Mouse (Mus musculus): ENCODE results near the gene Sntb2. TPM values are rescaled to one million over a fixed set of nuclear protein-coding genes. Genes with fewer than 3 reads are reported as not detected.

The Sntb2 gene
- polyA plus RNA-seq, 1 experiment from 2014 or later, result 9.9 TPM

- WGBS, result 84% methylated on average over 6 of the region's 6 CpGs
- peaks cover 3% of the 10 kb centered on the region; the same call in 1 of the 2 replicates for H3K36me3 ChIP-seq (ENCODE audit: control insufficient read depth, insufficient read depth, low read length)
These were observed 109.9 kb downstream of the Sntb2 start for GRCm38 (mm10) chr8:107045478-107045877.

GRCm38 (mm10) chr8:107046976-107047375 lies 111.4 kb downstream of the Sntb2 start:
- H3K9ac ChIP-seq (ENCODE audit: low read depth, low read length), result no peak overlapping the region
- H3K4me2 ChIP-seq (replicated peaks; ENCODE audit: low read depth, low read length), result no peak overlapping the region
- peaks cover 2% of the 10 kb centered on the region; the same call in 1 of the 2 replicates for H3K36me3 ChIP-seq (ENCODE audit: control insufficient read depth, insufficient read depth, low read length)
- 93% methylated on average over 5 of the region's 5 CpGs for WGBS
- H3K9me3 ChIP-seq (ENCODE audit: control insufficient read depth, low read length), result no peaks in the 10 kb centered on the region
- no peak for DNase-seq (ENCODE audit: low spot score)
- H3K27ac ChIP-seq (ENCODE audit: low read depth, low read length), result no peak overlapping the region
- no peak for ATAC-seq (ENCODE audit: low FRiP score)
- no peaks in the 10 kb centered on the region for H3K27me3 ChIP-seq (ENCODE audit: control insufficient read depth, insufficient read depth, low read length)
- no peak overlapping the region for H3K4me3 ChIP-seq (ENCODE audit: low read depth, low read length)
- H3K4me1 ChIP-seq (replicated peaks; ENCODE audit: control insufficient read depth, insufficient read depth, low read length), result no peaks in the 10 kb centered on the region

More at GRCm38 (mm10) chr8:107045478-107045877, 109.9 kb downstream of the Sntb2 start:
- Histone ChIP-seq H3K4me3 (ENCODE audit: low read depth, low read length) (no peak overlapping the region), H3K9me3 (ENCODE audit: control insufficient read depth, low read length) (no peaks in the 10 kb centered on the region), H3K27me3 (ENCODE audit: control insufficient read depth, insufficient read depth, low read length) (no peaks in the 10 kb centered on the region), H3K9ac (ENCODE audit: low read depth, low read length) (no peak overlapping the region), H3K4me1 (replicated peaks; ENCODE audit: control insufficient read depth, insufficient read depth, low read length) (no peaks in the 10 kb centered on the region), H3K27ac (ENCODE audit: low read depth, low read length) (no peak overlapping the region), H3K4me2 (replicated peaks; ENCODE audit: low read depth, low read length) (no peak overlapping the region)
- no peak for ATAC-seq (ENCODE audit: low FRiP score)
- no peak for DNase-seq (ENCODE audit: low spot score)

- Histone ChIP-seq H3K4me3 (ENCODE audit: low read depth, low read length) (peak within 1 kb of the TSS; percentile 71), H3K4me1 (replicated peaks; ENCODE audit: control insufficient read depth, insufficient read depth, low read length) (no peaks in the 10 kb centered on the region), H3K27me3 (ENCODE audit: control insufficient read depth, insufficient read depth, low read length) (no peaks in the 10 kb centered on the region), H3K9ac (ENCODE audit: low read depth, low read length) (peak within 1 kb of the TSS; percentile 76), H3K4me2 (replicated peaks; ENCODE audit: low read depth, low read length) (peak within 1 kb of the TSS; percentile 81), H3K27ac (ENCODE audit: low read depth, low read length) (peak within 1 kb of the TSS; percentile 86), H3K9me3 (ENCODE audit: control insufficient read depth, low read length) (no peaks in the 10 kb centered on the region), H3K36me3 (ENCODE audit: control insufficient read depth, insufficient read depth, low read length) (peaks cover 11% of the 10 kb centered on the region; the same call in 1 of the 2 replicates)
- WGBS, result 3% methylated on average over 79 of the region's 87 CpGs
- peak; percentile 88 for ATAC-seq (ENCODE audit: low FRiP score)
- DNase-seq (ENCODE audit: low spot score), result peak; percentile 81
These were observed 112.8 kb downstream of the Sntb2 start, which contains the start of gene Pdf for GRCm38 (mm10) chr8:107048061-107048941. Gene Pdf, minus strand, starts transcription at chr8:107048614.

- Histone ChIP-seq H3K36me3 (ENCODE audit: control insufficient read depth, insufficient read depth, low read length) (peaks cover 11% of the 10 kb centered on the region; the same call in 1 of the 2 replicates), H3K4me2 (replicated peaks; ENCODE audit: low read depth, low read length) (no peak overlapping the region), H3K27ac (ENCODE audit: low read depth, low read length) (no peak overlapping the region), H3K4me1 (replicated peaks; ENCODE audit: control insufficient read depth, insufficient read depth, low read length) (no peaks in the 10 kb centered on the region), H3K9me3 (ENCODE audit: control insufficient read depth, low read length) (no peaks in the 10 kb centered on the region), H3K9ac (ENCODE audit: low read depth, low read length) (no peak overlapping the region), H3K27me3 (ENCODE audit: control insufficient read depth, insufficient read depth, low read length) (no peaks in the 10 kb centered on the region), H3K4me3 (ENCODE audit: low read depth, low read length) (no peak overlapping the region; the same call in 1 of the 2 replicates)
- WGBS, result 98% methylated on average over 4 of the region's 4 CpGs
- no peak for DNase-seq (ENCODE audit: low spot score)
- ATAC-seq (ENCODE audit: low FRiP score), result no peak
These were observed 113.9 kb downstream of the Sntb2 start for GRCm38 (mm10) chr8:107049480-107049879.

- no peak for DNase-seq (ENCODE audit: low spot score)
- H3K27me3 ChIP-seq (ENCODE audit: control insufficient read depth, insufficient read depth, low read length), result no peaks in the 10 kb centered on the region
- ATAC-seq (ENCODE audit: low FRiP score), result no peak
- 0 out of 2 replicates have a peak, but pooled peaks cover 3% of the 10 kb centered on the region for H3K4me1 ChIP-seq (replicated peaks; ENCODE audit: control insufficient read depth, insufficient read depth, low read length)
- H3K36me3 ChIP-seq (ENCODE audit: control insufficient read depth, insufficient read depth, low read length), result peaks cover 11% of the 10 kb centered on the region; the same call in 1 of the 2 replicates
- no peaks in the 10 kb centered on the region for H3K9me3 ChIP-seq (ENCODE audit: control insufficient read depth, low read length)
- no peak overlapping the region for H3K27ac ChIP-seq (ENCODE audit: low read depth, low read length)
- no peak overlapping the region for H3K9ac ChIP-seq (ENCODE audit: low read depth, low read length)
- H3K4me2 ChIP-seq (replicated peaks; ENCODE audit: low read depth, low read length), result no peak overlapping the region
- H3K4me3 ChIP-seq (ENCODE audit: low read depth, low read length), result no peak overlapping the region
- WGBS, result 93% methylated on average over 8 of the region's 8 CpGs
These were observed 116.5 kb downstream of the Sntb2 start for GRCm38 (mm10) chr8:107052046-107052445.

- peak; percentile 95 for ATAC-seq (ENCODE audit: low FRiP score)
- peak within 1 kb of the TSS; percentile 92 for H3K4me2 ChIP-seq (replicated peaks; ENCODE audit: low read depth, low read length)
- peak within 1 kb of the TSS; percentile 88 for H3K9ac ChIP-seq (ENCODE audit: low read depth, low read length)
- WGBS, result under 1% methylated on average over 85 of the region's 88 CpGs
- no peaks in the 10 kb centered on the region for H3K27me3 ChIP-seq (ENCODE audit: control insufficient read depth, insufficient read depth, low read length)
- H3K4me3 ChIP-seq (ENCODE audit: low read depth, low read length), result peak within 1 kb of the TSS; percentile 98
- DNase-seq (ENCODE audit: low spot score), result peak; percentile 97
- H3K27ac ChIP-seq (ENCODE audit: low read depth, low read length), result peak within 1 kb of the TSS; percentile 51; the same call in 1 of the 2 replicates
- H3K36me3 ChIP-seq (ENCODE audit: control insufficient read depth, insufficient read depth, low read length), result peaks cover 11% of the 10 kb centered on the region; the same call in 1 of the 2 replicates
- H3K9me3 ChIP-seq (ENCODE audit: control insufficient read depth, low read length), result no peaks in the 10 kb centered on the region
- H3K4me1 ChIP-seq (replicated peaks; ENCODE audit: control insufficient read depth, insufficient read depth, low read length), result 0 out of 2 replicates have a peak, but pooled peaks cover 3% of the 10 kb centered on the region
These were observed 120.8 kb downstream of the Sntb2 start, which contains the start of the genes Cog8 and Nip7 for GRCm38 (mm10) chr8:107056076-107056972. Gene Cog8, minus strand, starts transcription at chr8:107056689. Gene Nip7, plus strand, starts transcription at chr8:107056877.

- ATAC-seq (ENCODE audit: low FRiP score) (peak; percentile 80), DNase-seq (ENCODE audit: low spot score) (no peak)
- H3K9me3 ChIP-seq (ENCODE audit: control insufficient read depth, low read length), result no peaks in the 10 kb centered on the region
- H3K4me3 ChIP-seq (ENCODE audit: low read depth, low read length), result peak overlapping the region; percentile 98
- peak overlapping the region; percentile 80 for H3K9ac ChIP-seq (ENCODE audit: low read depth, low read length)
- 1% methylated on average over 33 of the region's 33 CpGs for WGBS
- H3K4me1 ChIP-seq (replicated peaks; ENCODE audit: control insufficient read depth, insufficient read depth, low read length), result 0 out of 2 replicates have a peak, but pooled peaks cover 3% of the 10 kb centered on the region
- no peaks in the 10 kb centered on the region for H3K27me3 ChIP-seq (ENCODE audit: control insufficient read depth, insufficient read depth, low read length)
- H3K27ac ChIP-seq (ENCODE audit: low read depth, low read length), result no peak overlapping the region
- peak overlapping the region; percentile 92 for H3K4me2 ChIP-seq (replicated peaks; ENCODE audit: low read depth, low read length)
- H3K36me3 ChIP-seq (ENCODE audit: control insufficient read depth, insufficient read depth, low read length), result peaks cover 9% of the 10 kb centered on the region; the same call in 1 of the 2 replicates
These were observed 121.4 kb downstream of the Sntb2 start for GRCm38 (mm10) chr8:107056973-107057369.

- H3K27ac ChIP-seq (ENCODE audit: low read depth, low read length), result no peak overlapping the region
- no peaks in the 10 kb centered on the region for H3K9me3 ChIP-seq (ENCODE audit: control insufficient read depth, low read length)
- H3K4me2 ChIP-seq (replicated peaks; ENCODE audit: low read depth, low read length), result no peak overlapping the region
- ATAC-seq (ENCODE audit: low FRiP score) (no peak), DNase-seq (ENCODE audit: low spot score) (no peak)
- WGBS, result 81% methylated on average over 1 of the region's 1 CpGs
- no peak overlapping the region for H3K9ac ChIP-seq (ENCODE audit: low read depth, low read length)
- no peaks in the 10 kb centered on the region; the same call in 1 of the 2 replicates for H3K36me3 ChIP-seq (ENCODE audit: control insufficient read depth, insufficient read depth, low read length)
- H3K4me3 ChIP-seq (ENCODE audit: low read depth, low read length), result no peak overlapping the region
- H3K27me3 ChIP-seq (ENCODE audit: control insufficient read depth, insufficient read depth, low read length), result no peaks in the 10 kb centered on the region
- no peaks in the 10 kb centered on the region for H3K4me1 ChIP-seq (replicated peaks; ENCODE audit: control insufficient read depth, insufficient read depth, low read length)
These were observed 127.1 kb downstream of the Sntb2 start for GRCm38 (mm10) chr8:107062613-107063012.

Data from hindbrain, embryonic 11.5 days (tissue).